Mouse (Mus musculus): ENCODE results near the gene Gm15448. TPM values are rescaled to one million over a fixed set of nuclear protein-coding genes. Genes with fewer than 3 reads are reported as not detected.
"Not testable (repeated sequence)": the region's sequence is repeated elsewhere in the genome, so short reads cannot be mapped to it uniquely, and the experiment has no call there.

The Gm15448 gene
- not detected in 2 replicates for polyA plus RNA-seq (2015; fragmentation: Nextera tagmentation; extraction: Ambion mirVana)

DNA sequence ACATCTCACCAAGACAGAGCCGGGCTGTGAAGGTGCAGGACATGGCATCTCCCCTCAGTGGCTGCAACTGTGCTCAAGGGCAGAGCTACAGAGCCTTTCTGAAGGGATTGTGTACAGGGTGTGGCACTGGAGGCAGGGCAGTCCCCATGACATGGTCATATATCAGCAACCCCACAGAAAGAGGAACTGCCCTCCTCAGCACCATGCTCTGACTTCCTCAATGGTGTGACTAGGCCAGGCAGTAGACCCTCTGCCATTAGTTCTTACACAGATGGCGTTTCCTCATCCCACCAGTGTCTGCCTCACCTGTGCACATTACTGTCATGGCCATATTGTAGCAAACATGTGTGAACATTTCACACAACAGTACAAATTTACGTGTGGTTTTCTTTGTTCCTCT, at the start of gene Gm15448:
TSS of gene Gm15448 (minus strand) at position 89 of the 400 bp plus-strand sequence.
- H3K4me2 ChIP-seq (ENCODE audit: low read length); H3K36me3 ChIP-seq (ENCODE audit: control insufficient read depth, insufficient read depth); H3K4me3 ChIP-seq (replicated peaks; ENCODE audit: low read length); H3K9me3 ChIP-seq (ENCODE audit: control insufficient read depth, low read length); H3K27me3 ChIP-seq (replicated peaks; ENCODE audit: control insufficient read depth, insufficient read depth, low read length); ATAC-seq; H3K4me1 ChIP-seq (replicated peaks; ENCODE audit: control insufficient read depth, insufficient read depth, low read length); H3K27ac ChIP-seq (ENCODE audit: low read length); H3K9ac ChIP-seq (replicated peaks; ENCODE audit: low read depth, low read length): not testable (repeated sequence)
- WGBS, result 44% methylated on average over 1 of the region's 3 CpGs

GRCm38 (mm10) chr7:3875032-3875431, 49.5 kb upstream of the Gm15448 start:
- H3K4me3 ChIP-seq (replicated peaks; ENCODE audit: low read length); H3K9ac ChIP-seq (replicated peaks; ENCODE audit: low read depth, low read length); H3K4me2 ChIP-seq (ENCODE audit: low read length); H3K9me3 ChIP-seq (ENCODE audit: control insufficient read depth, low read length); ATAC-seq; H3K36me3 ChIP-seq (ENCODE audit: control insufficient read depth, insufficient read depth); H3K27ac ChIP-seq (ENCODE audit: low read length); H3K27me3 ChIP-seq (replicated peaks; ENCODE audit: control insufficient read depth, insufficient read depth, low read length); H3K4me1 ChIP-seq (replicated peaks; ENCODE audit: control insufficient read depth, insufficient read depth, low read length): not testable (repeated sequence)
- WGBS, result no CpG with 5 or more reads among the region's 1 CpGs

GRCm38 (mm10) chr7:3844951-3845350, 19.5 kb upstream of the Gm15448 start, which contains the start of gene Pira2:
Pira2 (minus strand) TSS chr7:3845051.
- no CpG with 5 or more reads among the region's 2 CpGs for WGBS
- not testable (repeated sequence) for ATAC-seq; H3K4me3 ChIP-seq (replicated peaks; ENCODE audit: low read length)

GRCm38 (mm10) chr7:3837854-3838253, 12.4 kb upstream of the Gm15448 start:
- not testable (repeated sequence) for H3K4me2 ChIP-seq (ENCODE audit: low read length); H3K4me1 ChIP-seq (replicated peaks; ENCODE audit: control insufficient read depth, insufficient read depth, low read length); H3K27me3 ChIP-seq (replicated peaks; ENCODE audit: control insufficient read depth, insufficient read depth, low read length); H3K27ac ChIP-seq (ENCODE audit: low read length); H3K4me3 ChIP-seq (replicated peaks; ENCODE audit: low read length); ATAC-seq; H3K9ac ChIP-seq (replicated peaks; ENCODE audit: low read depth, low read length); H3K9me3 ChIP-seq (ENCODE audit: control insufficient read depth, low read length); H3K36me3 ChIP-seq (ENCODE audit: control insufficient read depth, insufficient read depth)
- WGBS, result no CpG with 5 or more reads among the region's 1 CpGs

More at GRCm38 (mm10) chr7:3844951-3845350, 19.5 kb upstream of the Gm15448 start, which contains the start of gene Pira2:
- not testable (repeated sequence) for H3K9me3 ChIP-seq (ENCODE audit: control insufficient read depth, low read length); H3K4me2 ChIP-seq (ENCODE audit: low read length); H3K36me3 ChIP-seq (ENCODE audit: control insufficient read depth, insufficient read depth); H3K9ac ChIP-seq (replicated peaks; ENCODE audit: low read depth, low read length); H3K4me1 ChIP-seq (replicated peaks; ENCODE audit: control insufficient read depth, insufficient read depth, low read length); H3K27ac ChIP-seq (ENCODE audit: low read length); H3K27me3 ChIP-seq (replicated peaks; ENCODE audit: control insufficient read depth, insufficient read depth, low read length)

DNA sequence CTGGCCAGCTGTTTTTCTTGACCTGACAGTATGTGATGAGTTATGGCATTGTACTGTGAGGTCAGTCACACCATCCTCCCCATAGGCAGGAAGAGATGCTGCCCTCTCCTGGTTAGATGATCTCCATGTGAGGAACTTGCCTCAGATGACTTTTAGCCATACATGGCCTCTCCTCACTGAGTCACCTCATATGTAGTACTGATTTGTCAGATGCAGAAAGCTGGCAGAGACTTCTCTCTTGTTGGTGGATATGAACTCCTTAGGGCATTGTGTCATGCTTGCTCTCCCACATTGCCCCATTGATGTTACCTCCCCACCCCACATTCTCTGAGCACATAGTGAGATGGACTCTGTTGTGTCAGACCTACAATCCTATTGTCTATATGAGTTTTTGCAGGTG, 5.1 kb upstream of the Gm15448 start:
- H3K4me1 ChIP-seq (replicated peaks; ENCODE audit: control insufficient read depth, insufficient read depth, low read length); H3K9ac ChIP-seq (replicated peaks; ENCODE audit: low read depth, low read length); H3K27me3 ChIP-seq (replicated peaks; ENCODE audit: control insufficient read depth, insufficient read depth, low read length); H3K9me3 ChIP-seq (ENCODE audit: control insufficient read depth, low read length); H3K27ac ChIP-seq (ENCODE audit: low read length); H3K4me3 ChIP-seq (replicated peaks; ENCODE audit: low read length); H3K36me3 ChIP-seq (ENCODE audit: control insufficient read depth, insufficient read depth); H3K4me2 ChIP-seq (ENCODE audit: low read length); ATAC-seq: not testable (repeated sequence)

GRCm38 (mm10) chr7:3811912-3812311, 13.6 kb downstream of the Gm15448 start:
- not testable (repeated sequence) for ATAC-seq; H3K9ac ChIP-seq (replicated peaks; ENCODE audit: low read depth, low read length); H3K27me3 ChIP-seq (replicated peaks; ENCODE audit: control insufficient read depth, insufficient read depth, low read length); H3K36me3 ChIP-seq (ENCODE audit: control insufficient read depth, insufficient read depth); H3K4me3 ChIP-seq (replicated peaks; ENCODE audit: low read length); H3K4me2 ChIP-seq (ENCODE audit: low read length); H3K9me3 ChIP-seq (ENCODE audit: control insufficient read depth, low read length); H3K4me1 ChIP-seq (replicated peaks; ENCODE audit: control insufficient read depth, insufficient read depth, low read length); H3K27ac ChIP-seq (ENCODE audit: low read length)

DNA sequence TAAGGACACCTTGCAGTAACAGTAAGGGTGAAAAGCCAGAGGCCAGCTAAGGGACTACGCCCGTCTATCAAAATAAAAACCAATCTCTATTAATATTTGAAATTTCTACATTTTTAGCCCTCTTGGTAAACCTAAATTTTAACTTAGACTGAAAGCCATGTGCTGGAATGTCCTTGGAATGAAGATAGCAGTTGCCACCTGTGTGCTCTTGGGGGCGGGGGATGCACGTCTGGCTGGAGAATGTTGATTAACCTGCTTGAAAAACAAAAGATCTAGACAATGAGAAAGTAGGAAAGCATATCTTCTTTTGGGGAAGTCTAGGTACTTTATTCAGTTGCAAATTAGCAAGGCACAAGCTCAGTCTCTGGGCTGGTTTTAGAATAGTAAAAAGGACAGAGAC, 22.6 kb downstream of the Gm15448 start:
- not testable (repeated sequence) for H3K9ac ChIP-seq (replicated peaks; ENCODE audit: low read depth, low read length); H3K4me3 ChIP-seq (replicated peaks; ENCODE audit: low read length); H3K36me3 ChIP-seq (ENCODE audit: control insufficient read depth, insufficient read depth); ATAC-seq; H3K27ac ChIP-seq (ENCODE audit: low read length); H3K27me3 ChIP-seq (replicated peaks; ENCODE audit: control insufficient read depth, insufficient read depth, low read length); H3K9me3 ChIP-seq (ENCODE audit: control insufficient read depth, low read length); H3K4me2 ChIP-seq (ENCODE audit: low read length); H3K4me1 ChIP-seq (replicated peaks; ENCODE audit: control insufficient read depth, insufficient read depth, low read length)
- WGBS, result 94% methylated on average over 4 of the region's 4 CpGs

- H3K27ac ChIP-seq (ENCODE audit: low read length); H3K4me1 ChIP-seq (replicated peaks; ENCODE audit: control insufficient read depth, insufficient read depth, low read length); ATAC-seq; H3K4me2 ChIP-seq (ENCODE audit: low read length); H3K9me3 ChIP-seq (ENCODE audit: control insufficient read depth, low read length); H3K4me3 ChIP-seq (replicated peaks; ENCODE audit: low read length); H3K36me3 ChIP-seq (ENCODE audit: control insufficient read depth, insufficient read depth); H3K9ac ChIP-seq (replicated peaks; ENCODE audit: low read depth, low read length); H3K27me3 ChIP-seq (replicated peaks; ENCODE audit: control insufficient read depth, insufficient read depth, low read length): not testable (repeated sequence)
- 72% methylated on average over 3 of the region's 3 CpGs for WGBS
These were observed 25.5 kb downstream of the Gm15448 start for GRCm38 (mm10) chr7:3799940-3800339.

GRCm38 (mm10) chr7:3796286-3796685, 29.2 kb downstream of the Gm15448 start:
- H3K9me3 ChIP-seq (ENCODE audit: control insufficient read depth, low read length); H3K4me2 ChIP-seq (ENCODE audit: low read length); H3K36me3 ChIP-seq (ENCODE audit: control insufficient read depth, insufficient read depth); H3K9ac ChIP-seq (replicated peaks; ENCODE audit: low read depth, low read length); H3K27ac ChIP-seq (ENCODE audit: low read length); ATAC-seq; H3K27me3 ChIP-seq (replicated peaks; ENCODE audit: control insufficient read depth, insufficient read depth, low read length); H3K4me1 ChIP-seq (replicated peaks; ENCODE audit: control insufficient read depth, insufficient read depth, low read length); H3K4me3 ChIP-seq (replicated peaks; ENCODE audit: low read length): not testable (repeated sequence)

Measured in forebrain, embryonic 16.5 days (tissue).